Mouse (Mus musculus) erythroblast, adult 5-6 weeks (primary cell): ENCODE data around the gene Myo10. TPM values are rescaled to one million over a fixed set of nuclear protein-coding genes. Genes with fewer than 3 reads are reported as not detected.

ENCODE experiments used
- ATAC-seq: replicated peaks from 2 replicates; pipeline ENCODE4 v1.8.0; 2016; ENCODE audit warnings: moderate number of reproducible peaks, mild to moderate bottlenecking, moderate TSS enrichment, inconsistent platforms; ENCODE audit not compliant: poor library complexity, low FRiP score, severe bottlenecking
- total RNA-seq, 2 experiments: library from RNA; stranded (forward) in 1 of 2; stranded (reverse) in 1 of 2; fragments of 150-400 nt in 1 of 2; fragments of 200-764, 138-1000 nt in 1 of 2; gene quantifications; 2 replicates each; pipeline versions ENCODE4 v1.2.3 to v1.2.4; 2015 to 2017; ENCODE audit warnings: low replicate concordance in 2 of 2

The Myo10 gene
- total RNA-seq, 2 experiments from 2014 or later: 1.7 to 5.9 TPM

- ATAC-seq: no peak
Observed at GRCm38 (mm10) chr15:25785456-25786390, 163.4 kb downstream of the Myo10 start.

GRCm38 (mm10) chr15:25787406-25787805 lies 165.1 kb downstream of the Myo10 start:
- no peak for ATAC-seq

- no peak for ATAC-seq
Observed at GRCm38 (mm10) chr15:25787965-25788364, 165.6 kb downstream of the Myo10 start.

- ATAC-seq: no peak
Observed at GRCm38 (mm10) chr15:25788565-25788964, 166.2 kb downstream of the Myo10 start.

GRCm38 (mm10) chr15:25789241-25789640 lies 166.9 kb downstream of the Myo10 start:
- ATAC-seq: no peak

GRCm38 (mm10) chr15:25791660-25792353 lies 169.5 kb downstream of the Myo10 start:
- ATAC-seq: no peak

GRCm38 (mm10) chr15:25794123-25794522 lies 171.8 kb downstream of the Myo10 start:
- ATAC-seq: no peak

- ATAC-seq: no peak
Observed at GRCm38 (mm10) chr15:25795496-25795895, 173.2 kb downstream of the Myo10 start.

GRCm38 (mm10) chr15:25796353-25796752 lies 174.0 kb downstream of the Myo10 start:
- no peak for ATAC-seq

GRCm38 (mm10) chr15:25797179-25797578 lies 174.9 kb downstream of the Myo10 start:
- no peak for ATAC-seq

GRCm38 (mm10) chr15:25797888-25798287 lies 175.6 kb downstream of the Myo10 start:
- no peak for ATAC-seq

- ATAC-seq: no peak
Observed at GRCm38 (mm10) chr15:25801726-25802125, 179.4 kb downstream of the Myo10 start.

- no peak for ATAC-seq
Observed at GRCm38 (mm10) chr15:25802194-25802593, 179.9 kb downstream of the Myo10 start.

- ATAC-seq: no peak
Observed at GRCm38 (mm10) chr15:25803111-25803510, 180.8 kb downstream of the Myo10 start.

- no peak for ATAC-seq
Observed at GRCm38 (mm10) chr15:25805336-25806110, 183.2 kb downstream of the Myo10 start.

- ATAC-seq: no peak
Observed at GRCm38 (mm10) chr15:25806363-25806762, 184.0 kb downstream of the Myo10 start.

GRCm38 (mm10) chr15:25806878-25807277 lies 184.6 kb downstream of the Myo10 start:
- ATAC-seq: no peak

- no peak for ATAC-seq
Observed at GRCm38 (mm10) chr15:25808677-25809460, 186.5 kb downstream of the Myo10 start.

- no peak for ATAC-seq
Observed at GRCm38 (mm10) chr15:25809669-25810068, 187.3 kb downstream of the Myo10 start.
